Mouse (Mus musculus) urinary bladder, postnatal 36 days (tissue): ENCODE data around the gene Tram1l1.
"Not testable (repeated sequence)": the region's sequence is repeated elsewhere in the genome, so short reads cannot be mapped to it uniquely, and the experiment has no call there.

Experiments used
- DNase-seq, 2 experiments: peaks; one replicate each; pipeline ENCODE4 v3.0.0; 2022; ENCODE audit warnings: low spot score in 2 of 2, mixed read lengths in 1 of 2

The Tram1l1 gene

DNA sequence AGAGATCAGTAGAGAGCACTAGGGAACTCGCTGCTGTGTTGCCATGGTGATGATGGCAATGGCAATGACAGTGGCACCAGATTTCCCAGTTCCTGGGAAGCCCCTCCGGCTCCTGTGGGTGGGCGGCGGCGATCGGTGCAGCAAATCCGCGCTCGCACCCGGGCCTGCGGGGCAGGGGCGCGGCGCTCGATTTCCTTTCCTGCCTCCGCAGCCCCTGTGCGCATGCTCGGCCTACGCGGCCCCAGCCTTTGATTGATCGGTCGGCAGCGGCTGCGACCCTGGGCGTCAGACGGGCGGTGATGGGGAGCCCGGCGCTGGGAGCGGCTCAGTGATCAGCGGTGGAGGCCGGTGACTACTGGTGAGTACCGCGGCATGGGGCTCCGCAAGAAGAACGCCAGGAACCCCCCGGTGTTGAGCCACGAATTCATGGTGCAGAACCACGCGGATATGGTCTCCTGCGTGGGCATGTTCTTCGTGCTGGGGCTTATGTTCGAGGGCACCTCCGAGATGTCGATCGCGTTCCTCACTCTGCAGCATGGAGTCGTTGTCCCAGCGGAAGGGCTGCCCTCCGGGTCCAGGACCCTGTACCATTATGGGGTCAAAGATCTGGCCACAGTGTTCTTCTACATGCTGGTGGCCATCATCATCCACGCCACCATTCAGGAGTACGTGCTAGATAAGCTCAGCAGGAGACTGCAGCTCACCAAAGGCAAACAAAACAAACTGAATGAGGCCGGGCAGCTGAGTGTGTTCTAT lies at the start of gene Tram1l1:
Tram1l1 (plus strand) TSS at position 35 of the 756 bp plus-strand sequence.
- peak; percentile 2 to 5 for DNase-seq

DNA sequence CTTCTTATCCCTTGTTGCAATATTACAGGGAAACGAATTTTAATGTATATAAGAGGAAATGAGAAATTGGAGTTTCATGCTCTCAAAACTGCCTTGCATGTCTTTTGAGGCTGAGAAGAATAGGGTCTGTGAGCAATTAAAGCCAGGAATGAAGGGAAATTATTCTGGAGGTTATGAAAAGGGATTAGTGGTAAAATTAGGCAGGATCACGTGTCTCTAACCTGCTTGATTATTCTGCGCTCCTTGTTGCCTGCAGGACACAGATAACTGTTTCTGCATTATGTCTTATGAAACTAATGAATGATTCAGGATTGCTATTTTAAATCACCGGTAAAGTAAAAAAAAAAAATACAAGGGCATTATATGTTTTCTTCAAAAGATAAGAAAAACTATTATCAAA lies 49.4 kb upstream of the Tram1l1 start:
- DNase-seq = no peak

DNA sequence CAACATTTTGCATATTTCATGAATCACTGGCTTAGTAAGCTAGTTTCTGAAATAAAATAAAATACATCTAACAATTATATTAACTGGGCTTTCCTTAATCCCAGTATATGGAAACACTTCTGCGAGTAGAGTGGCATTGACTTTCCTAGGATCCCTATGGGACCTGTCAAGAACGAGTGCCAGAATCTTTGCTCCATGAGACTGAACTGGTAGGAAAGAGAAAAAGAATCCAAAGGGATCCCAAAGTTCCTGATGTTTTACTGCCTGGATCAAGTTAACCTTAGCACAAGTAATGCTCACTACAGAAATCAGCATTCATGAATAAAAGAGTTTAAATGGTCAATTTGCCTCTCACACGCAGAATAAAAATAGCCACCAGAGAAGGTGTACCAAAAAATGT lies 49.0 kb upstream of the Tram1l1 start:
- no peak for DNase-seq

DNA sequence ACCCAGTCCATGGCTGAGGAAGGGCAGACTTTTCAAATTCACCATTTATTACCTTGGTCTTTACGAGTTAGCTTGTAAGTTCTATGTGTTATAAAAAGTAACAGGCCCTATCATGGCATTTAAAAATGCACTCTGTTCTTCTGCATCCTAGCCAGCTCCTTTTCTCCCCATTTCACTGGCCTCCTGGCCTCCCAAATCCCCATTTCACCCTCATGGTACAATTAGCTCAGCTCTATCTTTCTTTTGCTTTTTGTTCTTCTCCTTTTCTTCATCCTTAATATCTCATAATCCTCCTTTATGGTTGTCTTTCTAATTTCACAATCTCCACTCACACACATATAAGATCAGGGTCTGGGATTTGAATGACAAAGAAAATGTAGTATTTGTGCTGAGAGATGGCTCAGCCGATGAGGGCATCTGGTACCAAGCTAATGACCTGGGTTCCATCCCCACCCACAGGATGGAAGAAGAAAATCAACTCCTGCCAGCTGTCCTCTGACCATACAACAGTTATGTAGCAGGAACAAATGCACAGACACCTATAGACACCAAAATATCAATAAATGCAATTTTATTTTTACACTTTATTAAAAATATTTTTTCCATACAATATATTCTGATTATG lies 48.1 kb upstream of the Tram1l1 start:
- DNase-seq = no peak

DNA sequence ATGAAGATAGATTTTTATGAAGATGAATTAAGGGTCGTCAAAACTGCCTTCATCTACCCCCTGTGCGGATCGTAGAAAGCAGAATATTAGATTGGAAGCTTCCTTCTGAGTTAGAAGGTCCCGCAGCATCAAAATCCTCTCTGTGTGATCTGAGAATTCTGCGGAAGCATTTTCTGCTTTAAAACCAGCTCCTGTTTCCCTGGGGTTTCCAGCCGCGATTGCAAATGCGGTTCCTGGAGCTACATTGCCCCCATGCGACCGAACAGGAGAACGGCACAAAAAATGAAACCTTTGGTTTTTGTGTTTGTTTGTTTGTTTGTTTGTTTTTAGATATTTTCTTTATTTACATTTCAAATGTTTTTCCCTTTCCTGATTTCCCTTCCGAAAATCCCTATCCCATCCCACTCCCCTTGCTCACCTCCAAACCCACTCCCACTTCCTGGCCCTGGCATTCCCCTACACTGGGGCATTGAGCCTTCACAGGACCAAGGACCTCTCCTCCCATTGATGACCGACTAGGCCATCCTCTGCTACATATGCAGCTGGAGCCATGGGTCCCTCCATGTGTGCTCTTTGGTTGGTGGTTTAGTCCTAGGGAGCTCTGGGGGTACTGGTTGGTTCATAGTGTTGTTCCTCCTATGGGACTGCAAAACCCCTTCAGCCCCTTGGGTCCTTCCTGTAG lies 45.6 kb upstream of the Tram1l1 start:
- DNase-seq = peak; percentile 17 to 23

DNA sequence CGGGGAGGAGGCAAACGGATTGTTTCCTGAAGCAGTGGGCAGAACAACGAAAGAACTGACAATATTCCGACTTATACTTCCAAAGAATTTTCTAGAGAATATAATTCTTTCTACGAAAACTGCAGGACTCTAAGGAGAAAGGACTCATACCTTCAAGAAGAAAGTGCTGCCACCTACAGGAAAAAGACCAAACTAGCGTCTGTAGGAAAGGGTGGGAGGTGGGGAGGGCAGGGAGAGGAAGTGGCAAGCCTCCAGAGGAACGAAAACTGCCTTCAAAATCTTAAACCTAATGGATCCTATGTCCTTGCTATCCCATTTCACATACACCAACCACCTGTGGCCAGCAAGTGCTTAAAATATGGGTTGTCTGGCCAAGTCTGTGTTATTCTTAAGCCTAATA lies 31.7 kb upstream of the Tram1l1 start:
- not testable (repeated sequence) for DNase-seq

DNA sequence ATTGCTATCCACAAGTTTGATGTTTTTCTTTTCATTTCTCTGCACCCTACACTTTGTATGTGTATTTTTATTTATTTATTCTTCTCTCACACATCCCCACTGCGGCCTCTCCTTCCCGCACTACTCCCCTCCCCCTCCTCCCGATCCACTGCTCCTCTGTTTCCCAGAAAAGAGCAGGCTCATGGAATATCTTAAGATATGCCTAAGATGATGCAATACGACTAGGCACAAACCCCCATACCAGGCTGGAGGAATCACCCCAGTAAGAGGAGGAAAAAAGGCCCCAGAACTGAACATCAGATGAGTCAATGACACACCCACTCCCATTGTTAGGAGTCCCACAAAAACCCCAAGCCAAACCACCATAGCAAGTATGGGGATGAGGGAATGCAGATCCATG lies 1.4 kb upstream of the Tram1l1 start:
- DNase-seq = no peak

- DNase-seq = no peak
Observed at GRCm38 (mm10) chr3:124320398-124320797, 257 bp upstream of the Tram1l1 start.

DNA sequence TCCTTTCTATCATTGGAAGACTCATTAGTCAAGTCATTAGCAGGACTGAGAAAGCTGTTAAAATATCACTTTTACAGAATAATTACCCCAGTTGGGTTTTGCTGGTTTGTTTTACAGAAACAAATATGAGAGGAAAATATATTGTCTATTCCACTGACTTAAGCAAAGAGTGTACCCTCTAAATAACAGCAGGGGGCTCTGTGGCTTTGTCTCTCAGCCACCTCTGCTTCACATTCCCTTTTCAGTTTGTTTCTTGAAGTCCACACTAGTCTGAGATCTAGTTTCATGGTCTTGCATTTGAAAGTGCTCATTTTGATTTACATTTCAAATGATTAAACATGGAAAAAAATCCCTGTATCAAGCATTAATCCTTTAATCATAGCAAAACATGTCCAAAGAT lies 25.8 kb downstream of the Tram1l1 start:
- no peak for DNase-seq

DNA sequence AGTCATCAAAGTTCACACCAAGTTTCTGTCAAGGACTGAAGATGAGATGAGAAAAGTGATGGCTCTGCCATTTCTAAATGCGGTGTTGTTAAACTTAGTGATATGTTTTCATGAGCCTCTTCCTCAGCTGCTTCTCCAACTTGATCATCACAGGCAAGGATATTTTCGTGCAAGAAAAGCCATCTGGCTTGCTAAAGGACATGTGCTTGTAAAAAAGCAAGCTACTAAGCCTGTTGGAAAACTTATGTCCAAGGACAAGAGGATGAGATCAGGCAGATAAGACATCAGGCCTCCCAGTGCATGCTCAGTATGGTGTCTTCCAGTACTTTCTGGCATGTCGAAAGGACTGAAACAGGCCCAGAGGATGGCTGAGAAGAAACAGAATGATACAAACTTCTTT lies 36.9 kb downstream of the Tram1l1 start:
- DNase-seq = no peak

- no peak for DNase-seq
Observed at GRCm38 (mm10) chr3:124372031-124372430, 51.4 kb downstream of the Tram1l1 start.
